Mouse (Mus musculus) adrenal gland, adult 18-20 months (tissue): ENCODE data around the gene Jup. TPM values are rescaled to one million over a fixed set of nuclear protein-coding genes. Genes with fewer than 3 reads are reported as not detected.

Experiments
- DNase-seq, 2 experiments: peaks; one replicate each; pipeline ENCODE4 v3.0.0; 2021 to 2022; ENCODE audit warnings: low spot score in 2 of 2
- total RNA-seq, 2 experiments: library from RNA; stranded (reverse); gene quantifications; 1 replicate in 1 of 2; 2 replicates in 1 of 2; pipeline ENCODE4 v1.2.3; 2021

Gene Jup
- total RNA-seq, 2 experiments from 2014 or later, result 55.3 to 64.5 TPM

- no peak for DNase-seq
Observed at GRCm38 (mm10) chr11:100391884-100392345, 5.6 kb downstream of the Jup start.

GRCm38 (mm10) chr11:100391081-100391883 lies 6.3 kb downstream of the Jup start:
- peak in 1 of 2 experiments; percentile 47 for DNase-seq

GRCm38 (mm10) chr11:100389931-100390445 lies 7.6 kb downstream of the Jup start:
- DNase-seq, result no peak

- DNase-seq, result peak in 1 of 2 experiments; percentile 72
Observed at GRCm38 (mm10) chr11:100388588-100388987, 9.0 kb downstream of the Jup start.

GRCm38 (mm10) chr11:100387589-100388375 lies 9.8 kb downstream of the Jup start:
- DNase-seq, result no peak

GRCm38 (mm10) chr11:100387111-100387510 lies 10.5 kb downstream of the Jup start:
- DNase-seq, result no peak

GRCm38 (mm10) chr11:100386586-100386985 lies 11.0 kb downstream of the Jup start:
- no peak for DNase-seq

- no peak for DNase-seq
Observed at GRCm38 (mm10) chr11:100385016-100385415, 12.5 kb downstream of the Jup start.

GRCm38 (mm10) chr11:100382682-100383081 lies 14.9 kb downstream of the Jup start:
- no peak for DNase-seq

GRCm38 (mm10) chr11:100379311-100379710 lies 18.3 kb downstream of the Jup start:
- DNase-seq, result no peak

GRCm38 (mm10) chr11:100378446-100378845 lies 19.1 kb downstream of the Jup start:
- no peak for DNase-seq

GRCm38 (mm10) chr11:100377989-100378388 lies 19.6 kb downstream of the Jup start:
- no peak for DNase-seq

- no peak for DNase-seq
Observed at GRCm38 (mm10) chr11:100376746-100377389, 20.7 kb downstream of the Jup start.

GRCm38 (mm10) chr11:100376005-100376404 lies 21.6 kb downstream of the Jup start:
- no peak for DNase-seq

- DNase-seq, result no peak
Observed at GRCm38 (mm10) chr11:100375127-100375526, 22.4 kb downstream of the Jup start.

GRCm38 (mm10) chr11:100371981-100372558 lies 25.5 kb downstream of the Jup start:
- no peak for DNase-seq

- no peak for DNase-seq
Observed at GRCm38 (mm10) chr11:100369822-100370221, 27.7 kb downstream of the Jup start.

GRCm38 (mm10) chr11:100369145-100369544 lies 28.4 kb downstream of the Jup start:
- DNase-seq, result no peak

GRCm38 (mm10) chr11:100362979-100363562 lies 34.5 kb downstream of the Jup start:
- DNase-seq, result peak; percentile 58 to 72

- peak; percentile 82 to 84 for DNase-seq
Observed at GRCm38 (mm10) chr11:100362209-100362978, 35.2 kb downstream of the Jup start.
